Mouse (Mus musculus): ENCODE data around the gene Gm9573. TPM values are rescaled to one million over a fixed set of nuclear protein-coding genes. Genes with fewer than 3 reads are reported as not detected.

The Gm9573 gene
- polyA plus RNA-seq, 1 experiment: not detected

- WGBS: 88% methylated on average over 7 of the region's 7 CpGs
- no peak overlapping the region for H3K4me3 ChIP-seq (replicated peaks; ENCODE audit: control insufficient read depth, low read depth, low read length)
- no peak for TF ChIP-seq CTCF (IDR thresholded peaks at IDR 0.05; ENCODE audit: control insufficient read depth, insufficient read depth, low read length)
- TF ChIP-seq POLR2A (IDR thresholded peaks at IDR 0.05; ENCODE audit: borderline replicate concordance, control insufficient read depth, low read depth, low read length): no peak
These were observed 35.2 kb downstream of the Gm9573 start for GRCm38 (mm10) chr17:35591219-35591578.

GRCm38 (mm10) chr17:35590410-35591218 is 35.8 kb downstream of the Gm9573 start:
- no peak overlapping the region for H3K27ac ChIP-seq (ENCODE audit: control insufficient read depth, insufficient read depth, low read depth, low read length, poor library complexity)
- peak; percentile 80 for TF ChIP-seq CTCF (IDR thresholded peaks at IDR 0.05; ENCODE audit: control insufficient read depth, insufficient read depth, low read length)
- TF ChIP-seq POLR2A (IDR thresholded peaks at IDR 0.05; ENCODE audit: borderline replicate concordance, control insufficient read depth, low read depth, low read length): no peak
- WGBS: 15% methylated on average over 21 of the region's 21 CpGs

More at GRCm38 (mm10) chr17:35591219-35591578, 35.2 kb downstream of the Gm9573 start:
- no peak overlapping the region for H3K27ac ChIP-seq (ENCODE audit: control insufficient read depth, insufficient read depth, low read depth, low read length, poor library complexity)
- no peaks in the 10 kb centered on the region for H3K4me1 ChIP-seq (ENCODE audit: control insufficient read depth, insufficient read depth, low read length)

GRCm38 (mm10) chr17:35588387-35588786 is 38.0 kb downstream of the Gm9573 start:
- no peak overlapping the region for H3K4me3 ChIP-seq (replicated peaks; ENCODE audit: control insufficient read depth, low read depth, low read length)
- H3K4me1 ChIP-seq (ENCODE audit: control insufficient read depth, insufficient read depth, low read length): no peaks in the 10 kb centered on the region
- TF ChIP-seq CTCF (IDR thresholded peaks at IDR 0.05; ENCODE audit: control insufficient read depth, insufficient read depth, low read length) (no peak), POLR2A (IDR thresholded peaks at IDR 0.05; ENCODE audit: borderline replicate concordance, control insufficient read depth, low read depth, low read length) (no peak)
- H3K27ac ChIP-seq (ENCODE audit: control insufficient read depth, insufficient read depth, low read depth, low read length, poor library complexity): no peak overlapping the region
- 63% methylated on average over 4 of the region's 4 CpGs for WGBS

More at GRCm38 (mm10) chr17:35590410-35591218, 35.8 kb downstream of the Gm9573 start:
- Histone ChIP-seq H3K4me3 (replicated peaks; ENCODE audit: control insufficient read depth, low read depth, low read length) (no peak overlapping the region), H3K4me1 (ENCODE audit: control insufficient read depth, insufficient read depth, low read length) (no peaks in the 10 kb centered on the region)

GRCm38 (mm10) chr17:35587291-35587690 is 39.1 kb downstream of the Gm9573 start:
- WGBS: 55% methylated on average over 1 of the region's 1 CpGs
- TF ChIP-seq POLR2A (IDR thresholded peaks at IDR 0.05; ENCODE audit: borderline replicate concordance, control insufficient read depth, low read depth, low read length) (no peak), CTCF (IDR thresholded peaks at IDR 0.05; ENCODE audit: control insufficient read depth, insufficient read depth, low read length) (no peak)
- Histone ChIP-seq H3K4me3 (replicated peaks; ENCODE audit: control insufficient read depth, low read depth, low read length) (no peak overlapping the region), H3K27ac (ENCODE audit: control insufficient read depth, insufficient read depth, low read depth, low read length, poor library complexity) (no peak overlapping the region), H3K4me1 (ENCODE audit: control insufficient read depth, insufficient read depth, low read length) (no peaks in the 10 kb centered on the region)

GRCm38 (mm10) chr17:35584330-35584937 is 42.0 kb downstream of the Gm9573 start:
- Histone ChIP-seq H3K27ac (ENCODE audit: control insufficient read depth, insufficient read depth, low read depth, low read length, poor library complexity) (no peak overlapping the region), H3K4me1 (ENCODE audit: control insufficient read depth, insufficient read depth, low read length) (no peaks in the 10 kb centered on the region), H3K4me3 (replicated peaks; ENCODE audit: control insufficient read depth, low read depth, low read length) (no peak overlapping the region)
- WGBS: 17% methylated on average over 16 of the region's 16 CpGs
- TF ChIP-seq POLR2A (IDR thresholded peaks at IDR 0.05; ENCODE audit: borderline replicate concordance, control insufficient read depth, low read depth, low read length) (no peak), CTCF (IDR thresholded peaks at IDR 0.05; ENCODE audit: control insufficient read depth, insufficient read depth, low read length) (peak; percentile 83)

DNA sequence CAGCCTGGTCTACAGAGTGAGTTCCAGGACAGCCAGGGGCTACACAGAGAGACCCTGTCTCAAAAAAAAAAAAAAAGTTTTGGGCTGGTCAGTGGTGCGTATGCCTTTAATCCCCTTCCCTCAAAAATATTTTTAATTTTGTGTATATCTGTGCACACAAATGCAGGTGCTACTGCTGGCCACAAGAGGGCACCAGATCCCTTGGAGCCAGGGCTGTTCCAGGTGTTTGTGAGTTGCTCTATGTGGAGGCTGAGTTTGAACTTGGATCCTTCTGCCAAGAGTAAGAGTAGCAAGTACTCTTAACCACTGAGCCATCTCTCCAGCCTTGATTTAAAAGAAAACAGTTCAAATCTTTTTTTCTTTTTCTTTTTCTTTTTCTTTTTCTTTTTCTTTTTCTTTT is 43.5 kb downstream of the Gm9573 start:
- 96% methylated on average over 1 of the region's 1 CpGs for WGBS
- Histone ChIP-seq H3K4me1 (ENCODE audit: control insufficient read depth, insufficient read depth, low read length) (no peaks in the 10 kb centered on the region), H3K27ac (ENCODE audit: control insufficient read depth, insufficient read depth, low read depth, low read length, poor library complexity) (no peak overlapping the region), H3K4me3 (replicated peaks; ENCODE audit: control insufficient read depth, low read depth, low read length) (no peak overlapping the region)
- TF ChIP-seq POLR2A (IDR thresholded peaks at IDR 0.05; ENCODE audit: borderline replicate concordance, control insufficient read depth, low read depth, low read length) (no peak), CTCF (IDR thresholded peaks at IDR 0.05; ENCODE audit: control insufficient read depth, insufficient read depth, low read length) (peak; percentile 75)

- Histone ChIP-seq H3K4me3 (replicated peaks; ENCODE audit: control insufficient read depth, low read depth, low read length) (no peak overlapping the region), H3K4me1 (ENCODE audit: control insufficient read depth, insufficient read depth, low read length) (no peaks in the 10 kb centered on the region), H3K27ac (ENCODE audit: control insufficient read depth, insufficient read depth, low read depth, low read length, poor library complexity) (no peak overlapping the region)
- WGBS: 22% methylated on average over 6 of the region's 6 CpGs
- TF ChIP-seq POLR2A (IDR thresholded peaks at IDR 0.05; ENCODE audit: borderline replicate concordance, control insufficient read depth, low read depth, low read length) (no peak), CTCF (IDR thresholded peaks at IDR 0.05; ENCODE audit: control insufficient read depth, insufficient read depth, low read length) (peak; percentile 99)
These were observed 48.2 kb downstream of the Gm9573 start for GRCm38 (mm10) chr17:35578211-35578610.

- Histone ChIP-seq H3K4me1 (ENCODE audit: control insufficient read depth, insufficient read depth, low read length) (no peaks in the 10 kb centered on the region), H3K27ac (ENCODE audit: control insufficient read depth, insufficient read depth, low read depth, low read length, poor library complexity) (no peak overlapping the region), H3K4me3 (replicated peaks; ENCODE audit: control insufficient read depth, low read depth, low read length) (no peak overlapping the region)
- TF ChIP-seq POLR2A (IDR thresholded peaks at IDR 0.05; ENCODE audit: borderline replicate concordance, control insufficient read depth, low read depth, low read length): no peak
- WGBS: 91% methylated on average over 7 of the region's 7 CpGs
These were observed 55.0 kb downstream of the Gm9573 start for GRCm38 (mm10) chr17:35571477-35571876.

Data from bone marrow, adult 2 months (tissue).